Mouse (Mus musculus) forebrain, embryonic 10.5 days (tissue): ENCODE results near the gene Serpini2. TPM values are rescaled to one million over a fixed set of nuclear protein-coding genes. Genes with fewer than 3 reads are reported as not detected.
"Not testable (repeated sequence)": the region's sequence is repeated elsewhere in the genome, so short reads cannot be mapped to it uniquely, and the experiment has no call there.

Source experiments
- DNase-seq: peaks from one replicate; pipeline ENCODE4 v3.0.0-alpha.2; 2017; ENCODE audit warnings: low spot score; ENCODE audit errors: extremely low spot score
- H3K27ac ChIP-seq: fragments of 300-500 bp; sonication (generic); 2 replicates; pipeline ENCODE4 v1.5.1; 2016; ENCODE audit warnings: mild to moderate bottlenecking
- H3K27me3 ChIP-seq: fragments of 300-500 bp; sonication (generic); 2 replicates; pipeline ENCODE4 v1.6.1; 2016; ENCODE audit warnings: mild to moderate bottlenecking; ENCODE audit not compliant: poor library complexity, severe bottlenecking
- H3K36me3 ChIP-seq: fragments of 300-500 bp; sonication (generic); replicated peaks from 2 replicates; pipeline ENCODE4 v1.6.1; 2016; ENCODE audit warnings: mild to moderate bottlenecking, moderate library complexity
- H3K4me1 ChIP-seq: fragments of 300-500 bp; sonication (generic); 2 replicates; pipeline ENCODE4 v1.6.1; 2016
- H3K4me3 ChIP-seq: fragments of 300-500 bp; sonication (generic); 2 replicates; pipeline ENCODE4 v1.5.1; 2016; ENCODE audit warnings: mild to moderate bottlenecking, moderate library complexity
- H3K9me3 ChIP-seq: fragments of 300-500 bp; sonication (generic); 2 replicates; pipeline ENCODE4 v1.6.1; 2016; ENCODE audit warnings: mild to moderate bottlenecking, moderate library complexity
- WGBS: fragments of 180-500 bp; shearing (Covaris S2); methylation state at CpG from one replicate; pipeline ENCODE4 v1.1.7; 2016; 5-methylcytosine and 5-hydroxymethylcytosine counted together
- polyA plus RNA-seq: library from polyadenylated mRNA; unstranded; fragments of >200 nt; fragmentation: Nextera tagmentation; extraction: Ambion mirVana; gene quantifications from 2 replicates; pipeline ENCODE4 v1.2.1, GENCODE M21; 2016

Gene Serpini2
- not detected in 2 replicates for polyA plus RNA-seq

DNA sequence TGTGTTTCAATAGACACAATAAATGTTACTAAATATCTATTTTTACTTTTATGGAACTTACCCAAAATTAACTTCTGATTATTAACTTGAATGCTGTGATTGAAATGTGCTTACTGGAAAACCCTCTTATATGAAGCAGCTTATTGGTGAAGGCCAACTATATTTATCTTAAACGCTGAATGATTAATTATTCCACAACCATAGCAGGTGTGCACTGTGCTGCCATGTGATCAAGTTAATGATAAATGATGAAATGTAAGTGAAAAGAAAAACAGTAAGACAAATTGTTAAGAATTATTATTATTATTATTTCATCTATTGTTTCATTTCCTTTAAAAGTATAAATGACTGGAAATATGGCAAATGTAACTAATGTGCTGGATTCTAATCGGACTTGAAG is at the start of gene Serpini2:
Gene Serpini2, minus strand, starts transcription at position 101 of the 400 bp plus-strand sequence.
- H3K27ac ChIP-seq = no peak within 1 kb of the TSS
- H3K27me3 ChIP-seq = no peaks in the 10 kb centered on the region
- no peaks in the 10 kb centered on the region for H3K4me1 ChIP-seq
- no peak for DNase-seq
- H3K4me3 ChIP-seq = no peak within 1 kb of the TSS
- H3K9me3 ChIP-seq = no peaks in the 10 kb centered on the region
- H3K36me3 ChIP-seq = no peaks in the 10 kb centered on the region
- 89% methylated on average over 2 of the region's 2 CpGs for WGBS

DNA sequence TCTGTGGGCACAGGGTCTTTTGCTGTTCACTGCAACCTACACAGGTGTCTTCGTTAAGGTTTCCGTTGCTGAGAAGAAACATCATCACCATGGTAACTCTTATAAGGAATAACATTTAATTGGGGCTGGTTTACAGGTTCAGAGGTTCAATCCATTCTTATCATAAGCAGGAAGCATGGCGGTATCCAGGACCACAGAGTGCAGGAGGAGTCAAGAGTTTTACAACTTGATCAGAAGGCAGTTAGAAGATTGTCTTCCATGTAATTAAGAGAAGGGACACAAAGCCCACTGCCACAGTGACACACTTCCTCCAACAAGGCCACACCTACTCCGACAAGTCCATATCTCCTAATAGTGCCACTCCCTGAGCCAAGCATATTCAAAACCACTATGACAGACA is 39.0 kb upstream of the Serpini2 start:
- no peak for DNase-seq

DNA sequence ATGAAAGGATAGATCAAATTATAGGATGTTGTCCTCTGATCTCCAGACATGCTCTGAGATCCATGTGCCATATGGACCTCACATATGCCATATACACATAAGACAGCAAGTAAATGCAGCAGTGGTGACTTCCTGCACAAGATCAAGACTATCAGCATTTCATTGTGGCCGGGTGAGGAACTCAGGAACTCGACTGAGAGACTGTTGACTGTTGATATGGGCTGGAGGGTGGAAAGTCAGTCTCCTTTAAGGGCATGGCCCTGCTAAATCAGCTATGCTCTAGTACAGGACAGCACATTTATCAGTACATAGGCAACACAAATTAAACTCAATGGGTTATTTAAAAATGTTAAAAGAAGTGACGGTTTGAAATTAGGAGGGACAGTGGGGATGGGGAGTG is 38.4 kb upstream of the Serpini2 start:
- H3K36me3 ChIP-seq = no peaks in the 10 kb centered on the region
- H3K4me3 ChIP-seq = no peak overlapping the region
- no peak overlapping the region for H3K27ac ChIP-seq
- whole genome bisulfite sequencing = 85% methylated on average over 3 of the region's 3 CpGs
- no peaks in the 10 kb centered on the region for H3K27me3 ChIP-seq
- no peaks in the 10 kb centered on the region for H3K4me1 ChIP-seq
- H3K9me3 ChIP-seq = no peaks in the 10 kb centered on the region
- DNase-seq = no peak

More for the DNA sequence above, 39.0 kb upstream of the Serpini2 start:
- Histone ChIP-seq H3K27ac (no peak overlapping the region), H3K27me3 (no peaks in the 10 kb centered on the region), H3K4me1 (no peaks in the 10 kb centered on the region), H3K9me3 (no peaks in the 10 kb centered on the region), H3K4me3 (no peak overlapping the region), H3K36me3 (no peaks in the 10 kb centered on the region)
- WGBS = 93% methylated on average over 4 of the region's 4 CpGs

DNA sequence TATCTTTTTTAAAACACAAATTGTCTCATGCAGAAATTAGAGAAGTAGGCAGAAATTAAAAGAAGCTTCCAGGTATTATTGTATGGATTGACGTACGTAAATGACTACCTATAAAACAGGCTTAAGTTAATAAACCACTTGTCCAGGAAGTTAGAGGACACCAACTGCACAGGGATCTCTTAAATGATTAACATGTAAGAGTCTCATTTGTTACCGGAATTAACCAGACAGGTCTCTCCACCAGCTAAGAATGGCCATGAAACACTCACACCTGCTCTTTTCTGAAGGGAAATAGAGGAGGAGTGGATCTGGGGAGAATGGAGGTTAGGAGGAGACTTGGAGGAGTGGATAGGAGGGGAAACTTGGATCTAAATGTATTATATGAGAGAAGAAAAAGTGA is 35.7 kb upstream of the Serpini2 start:
- 95% methylated on average over 3 of the region's 3 CpGs for WGBS
- DNase-seq = no peak

DNA sequence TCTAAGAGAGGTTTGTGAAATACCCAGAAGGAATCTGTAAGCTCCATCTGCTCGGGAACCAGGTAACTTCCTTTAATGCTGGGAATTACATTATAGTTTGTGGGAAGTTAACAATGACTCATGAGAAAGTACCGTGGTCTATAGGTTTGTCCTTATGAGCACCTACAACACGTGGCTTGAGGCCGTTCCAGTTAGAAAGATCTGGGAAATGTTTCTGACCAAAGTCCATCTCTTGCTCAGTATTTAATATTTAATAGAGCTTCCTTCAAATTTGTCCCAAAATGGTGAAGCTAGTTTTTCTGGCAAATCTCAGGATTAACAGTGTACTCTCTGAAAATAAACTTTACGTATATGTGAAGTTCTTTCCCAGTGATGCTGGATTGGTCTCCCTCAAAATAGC is 34.7 kb upstream of the Serpini2 start:
- H3K4me3 ChIP-seq = no peak overlapping the region
- no peaks in the 10 kb centered on the region for H3K36me3 ChIP-seq
- DNase-seq = no peak
- H3K27ac ChIP-seq = no peak overlapping the region
- no peaks in the 10 kb centered on the region for H3K4me1 ChIP-seq
- no peaks in the 10 kb centered on the region for H3K27me3 ChIP-seq
- 92% methylated on average over 5 of the region's 5 CpGs for WGBS
- no peaks in the 10 kb centered on the region for H3K9me3 ChIP-seq

More for the DNA sequence above, 35.7 kb upstream of the Serpini2 start:
- no peak overlapping the region for H3K27ac ChIP-seq
- H3K9me3 ChIP-seq = no peaks in the 10 kb centered on the region
- H3K4me3 ChIP-seq = no peak overlapping the region
- H3K4me1 ChIP-seq = no peaks in the 10 kb centered on the region
- H3K36me3 ChIP-seq = no peaks in the 10 kb centered on the region
- H3K27me3 ChIP-seq = no peaks in the 10 kb centered on the region

DNA sequence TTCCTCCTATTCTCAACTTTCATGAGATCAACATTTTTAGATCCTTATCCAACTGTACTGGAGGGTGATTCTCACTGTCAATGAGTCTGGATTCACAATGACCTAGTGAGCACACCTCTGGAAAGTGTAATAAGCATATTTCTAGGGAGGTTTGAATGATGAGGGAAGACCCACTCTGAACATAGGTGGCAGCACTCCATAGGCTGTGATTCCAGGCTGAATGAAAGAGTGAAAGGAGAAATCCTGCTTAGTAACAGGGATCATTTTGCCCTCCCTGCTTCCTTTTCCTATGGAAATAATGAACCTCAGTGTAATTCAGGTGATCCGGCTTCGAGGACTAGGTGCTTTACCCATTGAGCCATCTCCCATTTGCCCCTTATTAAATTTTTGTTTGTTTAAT is 31.2 kb upstream of the Serpini2 start:
- no peak for DNase-seq
- Histone ChIP-seq H3K36me3 (no peaks in the 10 kb centered on the region), H3K4me3 (no peak overlapping the region), H3K27me3 (no peaks in the 10 kb centered on the region), H3K9me3 (no peaks in the 10 kb centered on the region), H3K27ac (no peak overlapping the region), H3K4me1 (peaks cover 4% of the 10 kb centered on the region)
- WGBS = 90% methylated on average over 2 of the region's 2 CpGs

DNA sequence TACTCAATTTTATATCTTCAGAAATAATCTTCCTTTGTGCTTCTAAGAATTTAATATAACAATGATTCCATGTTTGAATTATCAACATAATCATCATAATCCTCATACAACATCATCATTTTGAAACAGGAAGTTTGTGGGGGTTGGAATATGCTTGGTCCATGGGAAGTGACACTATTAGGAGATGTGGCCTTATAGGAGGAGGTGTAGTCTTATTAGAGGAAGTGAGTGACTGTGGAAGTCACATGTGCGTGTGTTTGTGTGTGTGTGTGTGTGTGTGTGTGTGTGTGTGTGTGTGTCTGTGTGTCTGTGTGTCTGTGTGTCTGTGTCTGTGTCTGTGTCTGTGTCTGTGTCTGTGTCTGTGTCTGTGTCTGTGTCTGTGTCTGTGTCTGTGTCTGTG is 29.6 kb upstream of the Serpini2 start:
- WGBS = 93% methylated on average over 1 of the region's 1 CpGs
- H3K27ac ChIP-seq, H3K9me3 ChIP-seq, H3K4me1 ChIP-seq, H3K4me3 ChIP-seq, H3K36me3 ChIP-seq, H3K27me3 ChIP-seq, DNase-seq: not testable (repeated sequence)

DNA sequence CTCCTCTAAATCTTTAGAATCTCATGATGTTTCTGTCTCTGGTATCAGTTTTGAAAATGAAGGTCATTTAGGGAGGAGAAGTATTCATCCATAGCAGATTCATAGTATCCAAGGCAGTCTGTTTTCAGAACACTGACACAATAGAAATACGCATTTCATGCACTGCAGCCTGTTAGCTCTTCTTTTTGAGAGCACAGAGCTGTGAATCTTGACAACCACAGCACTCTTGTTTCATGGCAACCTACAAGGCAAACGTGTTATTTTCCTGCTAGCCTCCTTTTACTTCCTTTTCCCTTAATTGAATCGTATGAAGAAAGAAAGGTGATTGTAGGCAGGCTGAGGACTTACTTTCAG is 27.9 kb upstream of the Serpini2 start:
- no peaks in the 10 kb centered on the region for H3K36me3 ChIP-seq
- 63% methylated on average over 3 of the region's 3 CpGs for WGBS
- H3K27ac ChIP-seq = no peak overlapping the region
- H3K4me3 ChIP-seq = no peak overlapping the region
- H3K4me1 ChIP-seq = peaks cover 4% of the 10 kb centered on the region
- H3K27me3 ChIP-seq = no peaks in the 10 kb centered on the region
- DNase-seq = no peak
- H3K9me3 ChIP-seq = no peaks in the 10 kb centered on the region

DNA sequence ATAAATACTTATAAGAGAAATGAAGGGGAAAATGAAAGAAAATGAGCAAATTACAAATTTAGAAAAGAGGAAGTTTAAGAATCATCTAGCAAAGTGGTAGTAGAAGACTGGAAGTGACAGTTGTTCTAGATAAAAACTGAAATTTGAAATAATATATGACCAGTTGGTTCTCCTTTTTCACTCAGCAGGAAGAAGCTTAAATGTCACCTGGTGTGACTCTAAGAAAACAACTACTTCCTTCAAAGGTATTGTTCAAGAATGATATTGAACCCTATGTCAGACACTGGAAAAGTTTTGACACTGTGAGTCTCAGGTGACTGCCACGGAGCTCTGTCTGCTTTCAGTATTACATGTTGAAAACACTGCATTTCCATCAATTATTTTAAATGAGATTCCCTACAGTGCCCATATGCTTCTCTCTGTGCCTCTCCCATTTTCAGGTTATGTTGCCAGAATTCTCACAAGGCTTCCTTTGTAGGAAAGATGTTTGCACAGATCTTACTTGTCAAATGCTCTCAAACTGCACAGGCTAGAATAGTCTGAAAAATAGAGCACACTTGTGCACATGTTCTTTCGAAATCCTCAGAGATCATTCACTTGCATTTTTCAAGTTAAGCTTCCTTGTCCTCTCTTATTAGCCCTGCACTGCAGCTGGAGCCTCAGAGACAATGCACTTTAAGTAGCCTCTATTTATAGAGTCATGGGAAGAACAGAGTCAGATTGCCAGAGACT is 27.3 kb upstream of the Serpini2 start:
- no peak overlapping the region for H3K4me3 ChIP-seq
- 70% methylated on average over 2 of the region's 2 CpGs for WGBS
- H3K27me3 ChIP-seq = no peaks in the 10 kb centered on the region
- no peaks in the 10 kb centered on the region for H3K36me3 ChIP-seq
- no peaks in the 10 kb centered on the region for H3K9me3 ChIP-seq
- no peak for DNase-seq
- H3K27ac ChIP-seq = no peak overlapping the region
- peaks cover 4% of the 10 kb centered on the region for H3K4me1 ChIP-seq

DNA sequence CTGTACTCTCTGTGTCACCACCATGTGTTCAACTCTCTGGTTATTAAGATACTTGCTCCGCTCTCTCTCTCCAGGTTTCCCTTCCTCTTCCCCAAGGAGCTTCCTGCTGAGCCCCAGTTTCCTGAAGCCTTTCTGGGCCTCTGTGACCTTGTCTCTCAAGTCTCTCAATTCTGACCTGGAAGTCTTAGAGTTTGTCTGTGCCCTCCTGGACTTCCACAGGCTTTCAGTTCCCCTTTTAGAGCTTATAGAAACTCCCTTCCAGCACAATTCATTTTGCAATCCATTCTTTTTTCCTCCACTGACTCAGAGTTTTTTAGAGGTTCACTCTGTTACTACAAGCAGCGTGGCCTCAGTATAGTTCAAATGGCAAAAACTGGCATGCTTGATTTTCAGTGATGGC is 23.4 kb upstream of the Serpini2 start:
- no peak overlapping the region for H3K4me3 ChIP-seq
- no peaks in the 10 kb centered on the region for H3K27me3 ChIP-seq
- H3K36me3 ChIP-seq = no peaks in the 10 kb centered on the region
- H3K27ac ChIP-seq = no peak overlapping the region
- H3K9me3 ChIP-seq = no peaks in the 10 kb centered on the region
- DNase-seq = no peak
- WGBS = 91% methylated on average over 2 of the region's 2 CpGs
- H3K4me1 ChIP-seq = peaks cover 4% of the 10 kb centered on the region

DNA sequence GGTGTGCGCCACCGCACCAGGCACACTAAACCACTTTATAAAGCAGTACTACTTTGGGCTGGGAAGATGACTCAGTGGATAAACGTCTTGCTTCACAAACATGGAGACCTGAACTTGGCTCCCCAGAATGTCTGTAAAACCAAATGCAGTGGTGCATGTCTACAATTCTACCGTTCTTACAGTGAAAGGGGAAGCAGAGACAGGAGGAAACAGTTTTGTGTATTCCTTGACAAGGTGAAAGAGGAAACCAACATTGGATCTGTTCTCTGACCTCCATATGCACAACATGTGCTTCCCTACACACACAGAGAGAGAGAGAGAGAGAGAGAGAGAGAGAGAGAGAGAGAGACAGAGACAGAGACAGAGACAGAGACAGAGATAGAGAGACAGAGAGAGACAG is 7.6 kb upstream of the Serpini2 start:
- Histone ChIP-seq H3K4me1 (peaks cover 14% of the 10 kb centered on the region), H3K9me3 (no peaks in the 10 kb centered on the region), H3K36me3 (no peaks in the 10 kb centered on the region), H3K27me3 (no peaks in the 10 kb centered on the region), H3K4me3 (no peak overlapping the region), H3K27ac (no peak overlapping the region)
- DNase-seq = no peak
- WGBS = 92% methylated on average over 4 of the region's 4 CpGs

DNA sequence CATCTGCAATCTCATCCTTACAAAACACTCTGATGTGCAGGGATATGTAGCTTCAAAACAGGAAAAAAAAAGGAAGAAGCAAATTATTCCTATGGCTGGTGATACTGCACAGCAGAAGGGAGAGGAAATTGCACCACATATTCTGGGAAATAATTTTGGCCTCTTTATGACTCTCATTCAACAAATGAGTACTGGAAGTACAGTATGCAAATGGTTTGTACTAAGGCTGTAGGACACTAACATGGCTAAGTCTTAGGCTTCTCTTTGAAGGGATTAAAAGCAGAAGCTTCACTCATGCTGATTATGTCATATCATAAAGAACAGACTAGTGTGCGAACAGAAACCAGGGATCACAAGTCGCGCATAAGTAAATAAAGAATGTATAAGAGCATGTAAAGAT is 6.6 kb upstream of the Serpini2 start:
- H3K27me3 ChIP-seq = no peaks in the 10 kb centered on the region
- no peaks in the 10 kb centered on the region for H3K9me3 ChIP-seq
- H3K27ac ChIP-seq = no peak overlapping the region
- peaks cover 14% of the 10 kb centered on the region for H3K4me1 ChIP-seq
- no peak overlapping the region for H3K4me3 ChIP-seq
- WGBS = 86% methylated on average over 3 of the region's 3 CpGs
- no peak for DNase-seq
- no peaks in the 10 kb centered on the region for H3K36me3 ChIP-seq

DNA sequence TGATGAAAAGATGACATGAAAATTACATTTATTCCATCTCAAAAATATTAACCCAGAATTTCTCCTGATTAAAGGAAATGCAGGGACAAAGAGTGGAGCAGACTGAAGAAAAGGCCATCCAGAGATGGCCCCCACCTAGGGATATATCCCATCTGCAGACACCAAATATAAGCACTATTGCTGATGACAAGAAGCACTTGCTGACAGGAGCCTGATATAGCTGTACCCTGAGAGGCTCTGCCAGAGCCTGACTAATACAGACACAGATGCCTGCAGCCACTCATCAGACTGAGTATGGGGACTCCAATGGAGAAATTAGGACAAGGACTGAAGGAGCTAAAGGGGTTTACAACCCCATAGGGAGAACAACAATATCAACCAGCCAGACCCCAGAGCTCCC is 5.2 kb upstream of the Serpini2 start:
- H3K4me1 ChIP-seq = peaks cover 14% of the 10 kb centered on the region
- no peaks in the 10 kb centered on the region for H3K27me3 ChIP-seq
- DNase-seq = no peak
- H3K36me3 ChIP-seq = no peaks in the 10 kb centered on the region
- no peak overlapping the region for H3K27ac ChIP-seq
- no peak overlapping the region for H3K4me3 ChIP-seq
- no peaks in the 10 kb centered on the region for H3K9me3 ChIP-seq

DNA sequence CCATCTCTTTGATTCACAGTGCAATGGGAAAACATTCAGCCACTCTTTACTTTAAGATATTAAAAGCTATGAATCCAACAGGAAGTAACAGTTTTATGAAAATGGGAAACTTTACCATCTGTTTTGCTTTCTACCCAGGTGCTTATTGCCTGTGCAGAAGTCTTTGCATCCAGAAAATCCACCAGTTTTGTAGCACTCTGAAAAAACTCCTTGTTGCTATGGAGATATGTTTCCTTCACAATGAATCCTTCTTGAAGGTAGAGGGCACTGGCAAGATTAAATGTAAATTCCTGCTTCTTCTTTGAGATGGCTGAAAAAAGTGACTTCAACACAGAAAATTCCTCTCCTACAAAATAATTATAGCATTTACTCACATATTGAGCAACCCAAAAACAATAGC is 10.5 kb downstream of the Serpini2 start:
- H3K4me1 ChIP-seq = no peaks in the 10 kb centered on the region
- no peaks in the 10 kb centered on the region for H3K9me3 ChIP-seq
- H3K27me3 ChIP-seq = no peaks in the 10 kb centered on the region
- no peak for DNase-seq
- no peak overlapping the region for H3K4me3 ChIP-seq
- no peak overlapping the region for H3K27ac ChIP-seq
- H3K36me3 ChIP-seq = no peaks in the 10 kb centered on the region
